Mouse (Mus musculus) CH12.LX (cell line): ENCODE measurements around the gene Btf3l4. TPM values are rescaled to one million over a fixed set of nuclear protein-coding genes. Genes with fewer than 3 reads are reported as not detected.

Source experiments
- DNase-seq: peaks from one replicate; pipeline ENCODE4 v3.0.0-alpha.2; 2013; ENCODE audit errors: extremely low read depth
- H3K27ac ChIP-seq: 2 replicates; pipeline ENCODE4 v1.5.1; 2012; ENCODE audit warnings: low read depth, mild to moderate bottlenecking, control low read depth, moderate library complexity; ENCODE audit not compliant: insufficient read depth
- H3K27me3 ChIP-seq: replicated peaks from 2 replicates; pipeline ENCODE3; 2012; ENCODE audit warnings: inconsistent platforms
- H3K36me3 ChIP-seq, 2 experiments: replicated peaks in 1 of 2; 2 replicates each; pipeline versions ENCODE3 to v1.6.1; 2012; ENCODE audit warnings: inconsistent platforms in 1 of 2, low read length in 1 of 2, mild to moderate bottlenecking in 1 of 2, mixed read lengths in 1 of 2, moderate library complexity in 1 of 2; ENCODE audit not compliant: control insufficient read depth in 1 of 2, insufficient read depth in 1 of 2
- H3K4me1 ChIP-seq, 2 experiments: 2 replicates each; pipeline ENCODE4 v1.6.1; 2012; ENCODE audit warnings: inconsistent platforms in 1 of 2, moderate library complexity in 1 of 2; ENCODE audit not compliant: insufficient read depth in 2 of 2, control insufficient read depth in 1 of 2
- H3K4me2 ChIP-seq: 2 replicates; pipeline ENCODE4 v1.6.1; 2012; ENCODE audit warnings: low read depth, mild to moderate bottlenecking, control low read depth; ENCODE audit not compliant: poor library complexity, insufficient read depth, severe bottlenecking
- H3K4me3 ChIP-seq, 3 experiments: fragments of 150-350 bp in 1 of 3; sonication (generic) in 1 of 3; replicated peaks in 1 of 3; 2 replicates each; pipeline versions ENCODE3 to v1.5.1; 2011 to 2012; ENCODE audit warnings: low read depth in 2 of 3, low read length in 2 of 3, mild to moderate bottlenecking in 2 of 3, moderate library complexity in 2 of 3, control low read depth in 1 of 3, improper control_type of control experiment in 1 of 3, inconsistent platforms in 1 of 3, mixed read lengths in 1 of 3; ENCODE audit not compliant: poor library complexity in 1 of 3
- H3K79me2 ChIP-seq: replicated peaks from 2 replicates; pipeline ENCODE4 v1.6.1; 2012; ENCODE audit warnings: mild to moderate bottlenecking, moderate library complexity; ENCODE audit not compliant: control insufficient read depth, poor library complexity, insufficient read depth, severe bottlenecking; ENCODE audit errors: extremely low read depth
- H3K9ac ChIP-seq: 2 replicates; pipeline ENCODE4 v1.6.1; 2012; ENCODE audit warnings: low read depth, mild to moderate bottlenecking, control low read depth, moderate library complexity; ENCODE audit not compliant: insufficient read depth
- H3K9me3 ChIP-seq: replicated peaks from 2 replicates; pipeline ENCODE3; 2012; ENCODE audit warnings: low read length, inconsistent platforms, mixed read lengths
- BHLHE40 ChIP-seq: IDR thresholded peaks from 2 replicates; pipeline ENCODE4 v1.6.1; 2011; ENCODE audit warnings: mild to moderate bottlenecking, low read depth, low read length, improper control_type of control experiment
- CHD1 ChIP-seq: IDR thresholded peaks from 2 replicates; pipeline ENCODE4 v1.6.1; 2012; ENCODE audit warnings: low read depth, low read length, improper control_type of control experiment, inconsistent platforms
- CHD2 ChIP-seq: IDR thresholded peaks from 2 replicates; pipeline ENCODE4 v1.6.1; 2011; ENCODE audit warnings: low read length, improper control_type of control experiment
- E2F4 ChIP-seq: IDR thresholded peaks from 2 replicates; pipeline ENCODE4 v1.6.1; 2011; ENCODE audit warnings: low read depth, low read length, improper control_type of control experiment; ENCODE audit not compliant: insufficient replicate concordance
- ELF1 ChIP-seq: IDR thresholded peaks from 2 replicates; pipeline ENCODE4 v1.6.1; 2014; ENCODE audit warnings: low read depth, mild to moderate bottlenecking, inconsistent platforms, low read length, improper control_type of control experiment
- EP300 ChIP-seq: IDR thresholded peaks from 2 replicates; pipeline ENCODE4 v1.6.1; 2011; ENCODE audit warnings: low read length, improper control_type of control experiment
- ETS1 ChIP-seq: conservative IDR thresholded peaks from 2 replicates; pipeline ENCODE4 v1.6.1; 2012; ENCODE audit warnings: low read depth, mild to moderate bottlenecking, inconsistent platforms, low read length, improper control_type of control experiment, moderate library complexity
- GABPA ChIP-seq: IDR thresholded peaks from 2 replicates; pipeline ENCODE4 v1.6.1; 2012; ENCODE audit warnings: low read depth, low read length, improper control_type of control experiment, inconsistent platforms; ENCODE audit not compliant: insufficient replicate concordance
- HCFC1 ChIP-seq: IDR thresholded peaks from 2 replicates; pipeline ENCODE4 v1.6.1; 2012; ENCODE audit warnings: low read depth, mild to moderate bottlenecking, inconsistent platforms, low read length, improper control_type of control experiment
- IRF4 ChIP-seq: IDR thresholded peaks from 2 replicates; pipeline ENCODE4 v1.6.1; 2014; ENCODE audit warnings: low read depth, mild to moderate bottlenecking, inconsistent platforms, low read length, improper control_type of control experiment
- JUN ChIP-seq: IDR thresholded peaks from 2 replicates; pipeline ENCODE4 v1.6.1; 2011; ENCODE audit warnings: low read depth, mild to moderate bottlenecking, low read length, improper control_type of control experiment, moderate library complexity; ENCODE audit not compliant: insufficient read depth
- JUND ChIP-seq: conservative IDR thresholded peaks from 2 replicates; pipeline ENCODE4 v1.6.1; 2011; ENCODE audit warnings: low read depth, low read length, improper control_type of control experiment
- KAT2A ChIP-seq: IDR thresholded peaks from 2 replicates; pipeline ENCODE4 v1.6.1; 2012; ENCODE audit warnings: low read length, improper control_type of control experiment, inconsistent platforms; ENCODE audit not compliant: insufficient replicate concordance
- MAFK ChIP-seq: IDR thresholded peaks from 2 replicates; pipeline ENCODE4 v1.6.1; 2011; ENCODE audit warnings: low read length, improper control_type of control experiment; ENCODE audit not compliant: insufficient replicate concordance
- MAX ChIP-seq: IDR thresholded peaks from 2 replicates; pipeline ENCODE4 v1.6.1; 2011; ENCODE audit warnings: low read length, improper control_type of control experiment
- MAZ ChIP-seq: IDR thresholded peaks from 2 replicates; pipeline ENCODE4 v1.6.1; 2012; ENCODE audit warnings: low read depth, mild to moderate bottlenecking, inconsistent platforms, low read length, improper control_type of control experiment, moderate library complexity
- MEF2A ChIP-seq: IDR thresholded peaks from 2 replicates; pipeline ENCODE4 v1.6.1; 2014; ENCODE audit warnings: low read depth, mild to moderate bottlenecking, inconsistent platforms, low read length, improper control_type of control experiment, borderline replicate concordance
- MXI1 ChIP-seq: IDR thresholded peaks from 2 replicates; pipeline ENCODE4 v1.6.1; 2011; ENCODE audit warnings: mild to moderate bottlenecking, low read depth, low read length, improper control_type of control experiment
- MYC ChIP-seq: IDR thresholded peaks from 2 replicates; pipeline ENCODE4 v1.6.1; 2011; ENCODE audit warnings: low read depth, mild to moderate bottlenecking, improper control_type of control experiment, low read length
- NELFE ChIP-seq: IDR thresholded peaks from 2 replicates; pipeline ENCODE4 v1.6.1; 2011; ENCODE audit warnings: low read depth, low read length, improper control_type of control experiment
- NRF1 ChIP-seq: IDR thresholded peaks from 2 replicates; pipeline ENCODE4 v1.6.1; 2014; ENCODE audit warnings: low read depth, mild to moderate bottlenecking, inconsistent platforms, low read length, improper control_type of control experiment, moderate library complexity
- PAX5 ChIP-seq: IDR thresholded peaks from 2 replicates; pipeline ENCODE4 v1.6.1; 2012; ENCODE audit warnings: low read length, inconsistent platforms, mixed read lengths
- POLR2A ChIP-seq: IDR thresholded peaks from 2 replicates; pipeline ENCODE4 v1.6.1; 2011; ENCODE audit warnings: low read depth, mild to moderate bottlenecking, improper control_type of control experiment, low read length
- POLR2AphosphoS2 ChIP-seq: IDR thresholded peaks from 2 replicates; pipeline ENCODE4 v1.6.1; 2011; ENCODE audit warnings: low read depth, low read length, improper control_type of control experiment
- RAD21 ChIP-seq: IDR thresholded peaks from 2 replicates; pipeline ENCODE4 v1.6.1; 2011; ENCODE audit warnings: low read depth, mild to moderate bottlenecking, low read length, improper control_type of control experiment, moderate library complexity
- RCOR1 ChIP-seq: conservative IDR thresholded peaks from 2 replicates; pipeline ENCODE4 v1.6.1; 2012; ENCODE audit warnings: low read depth, mild to moderate bottlenecking, inconsistent platforms, low read length, improper control_type of control experiment
- SIN3A ChIP-seq: IDR thresholded peaks from 2 replicates; pipeline ENCODE4 v1.6.1; 2012; ENCODE audit warnings: low read length, improper control_type of control experiment, inconsistent platforms
- SMC3 ChIP-seq: IDR thresholded peaks from 2 replicates; pipeline ENCODE4 v1.6.1; 2011; ENCODE audit warnings: low read depth, low read length, improper control_type of control experiment
- TBP ChIP-seq: conservative IDR thresholded peaks from 2 replicates; pipeline ENCODE4 v1.6.1; 2011; ENCODE audit warnings: low read depth, low read length, improper control_type of control experiment
- TCF12 ChIP-seq: IDR thresholded peaks from 2 replicates; pipeline ENCODE4 v1.6.1; 2014; ENCODE audit warnings: low read depth, mild to moderate bottlenecking, inconsistent platforms, low read length, improper control_type of control experiment
- UBTF ChIP-seq: IDR thresholded peaks from 2 replicates; pipeline ENCODE4 v1.6.1; 2012; ENCODE audit warnings: low read depth, mild to moderate bottlenecking, inconsistent platforms, low read length, improper control_type of control experiment, moderate library complexity
- USF1 ChIP-seq: IDR thresholded peaks from 2 replicates; pipeline ENCODE4 v1.6.1; 2014; ENCODE audit warnings: low read depth, mild to moderate bottlenecking, inconsistent platforms, low read length, improper control_type of control experiment
- USF2 ChIP-seq: conservative IDR thresholded peaks from 2 replicates; pipeline ENCODE4 v1.6.1; 2011; ENCODE audit warnings: low read depth, low read length, improper control_type of control experiment
- ZC3H11A ChIP-seq: IDR thresholded peaks from 2 replicates; pipeline ENCODE4 v1.6.1; 2012; ENCODE audit warnings: low read depth, mild to moderate bottlenecking, inconsistent platforms, low read length, improper control_type of control experiment
- ZKSCAN1 ChIP-seq: IDR thresholded peaks from 2 replicates; pipeline ENCODE4 v1.6.1; 2012; ENCODE audit warnings: low read depth, inconsistent platforms, low read length, improper control_type of control experiment, borderline replicate concordance
- ZMIZ1 ChIP-seq: IDR thresholded peaks from 2 replicates; pipeline ENCODE4 v1.6.1; 2012; ENCODE audit warnings: low read depth, mild to moderate bottlenecking, inconsistent platforms, low read length, improper control_type of control experiment
- ZNF384 ChIP-seq: IDR thresholded peaks from 2 replicates; pipeline ENCODE4 v1.6.1; 2012; ENCODE audit warnings: low read depth, low read length, improper control_type of control experiment, inconsistent platforms
- dilution Hi-C: fragments of 300-500 bp; cut with MboI; formaldehyde crosslinking; loops from 2 replicates; pipeline ENCODE4 v1.14.3; 2020; ENCODE audit warnings: low sequenced_read_pairs; ENCODE audit not compliant: extremely low pct_unique_long_range_greater_than_20kb, extremely low pct_ligation_motif_present
- in situ Hi-C: fragments of 300-500 bp; cut with MboI; formaldehyde crosslinking; loops from 3 replicates; pipeline ENCODE4 v1.14.3; 2019; ENCODE audit warnings: low sequenced_read_pairs, low pct_ligation_motif_present, low pct_unique_long_range_greater_than_20kb, mixed read lengths
- polyA plus RNA-seq: library from polyadenylated mRNA; unstranded; fragments of >175 nt; gene quantifications from 2 replicates; pipeline ENCODE4 v1.2.1, GENCODE M21; 2012; ENCODE audit warnings: low read depth; ENCODE audit not compliant: insufficient read length
- total RNA-seq, 2 experiments: library from RNA; depleted of rRNA; stranded (reverse); fragments of 300-350 nt in 1 of 2; fragments of >200 nt in 1 of 2; gene quantifications; 2 replicates each; pipeline ENCODE4 v1.2.3; 2012 to 2014

The Btf3l4 gene
- total and polyA plus RNA-seq, 3 experiments, result 33.3 to 67.6 (median 52.7) TPM

DNA sequence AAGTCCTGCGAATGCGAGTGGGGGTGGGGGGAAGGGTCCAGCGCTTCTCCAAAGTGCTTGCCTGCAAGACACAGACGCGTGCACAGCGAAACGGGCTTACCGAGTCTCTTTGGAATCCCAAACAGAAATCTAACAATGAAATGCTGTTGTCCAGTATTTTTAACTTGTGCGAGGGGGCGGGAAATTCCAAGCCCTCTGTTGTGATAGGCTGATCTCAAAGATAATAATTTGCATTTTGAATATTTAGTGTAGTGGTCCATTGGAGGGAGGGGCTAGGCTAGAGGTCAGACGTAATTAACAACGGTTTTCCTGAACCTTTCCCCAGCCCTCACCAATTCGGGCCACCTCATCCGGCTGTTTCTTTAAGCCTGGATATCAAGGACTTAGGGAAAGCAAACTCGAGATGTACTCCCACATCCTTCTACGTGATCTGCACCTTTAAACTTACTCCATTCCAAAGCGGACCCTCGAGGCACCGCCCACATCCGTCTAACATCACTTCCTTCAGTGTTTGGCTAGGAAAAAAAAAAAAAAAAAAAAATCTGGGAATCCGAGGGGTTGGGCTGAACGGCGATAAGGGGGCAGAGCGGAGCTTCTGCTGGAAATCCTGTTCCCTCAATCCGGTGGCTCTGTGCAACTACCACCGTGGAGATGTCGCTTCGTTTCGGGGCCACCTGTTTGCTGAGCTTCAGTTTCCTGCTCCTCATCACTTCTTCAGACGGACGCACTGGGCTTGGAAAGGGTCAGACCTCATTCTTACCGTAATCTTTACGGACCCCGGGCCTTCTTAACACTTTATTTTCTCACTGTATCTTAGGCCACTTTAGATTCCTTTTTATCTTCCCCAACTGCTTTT lies 929 bp upstream of the Btf3l4 start, which contains the start of gene Txndc12:
Gene Txndc12 (plus strand): TSS at position 487 of the 856 bp plus-strand sequence.
- DNase-seq, result peak; percentile 87
- dilution Hi-C loops, result no loop called here
- H3K79me2 ChIP-seq, result peaks cover 48% of the 10 kb centered on the region
- TF ChIP-seq SMC3 (no peak), ETS1 (no peak; the same call in 1 of the 2 replicates), MAZ (peak; percentile 95), ZNF384 (peak; percentile 98), NRF1 (0 out of 2 replicates have a peak, but pooled peaks have one; percentile 11), MEF2A (0 out of 2 replicates have a peak, but pooled peaks have one; percentile 24), USF2 (no peak), MAX (peak; percentile 45), KAT2A (peak; percentile 41; the same call in 1 of the 2 replicates), MXI1 (peak; percentile 60; the same call in 1 of the 2 replicates), ELF1 (no peak; the same call in 1 of the 2 replicates), JUN (no peak), ZC3H11A (no peak), EP300 (no peak), PAX5 (no peak), USF1 (no peak), E2F4 (peak; percentile 90; the same call in 1 of the 2 replicates), HCFC1 (peak; percentile 79), ZMIZ1 (peak; percentile 92), SIN3A (peak; percentile 76; the same call in 1 of the 2 replicates), ZKSCAN1 (no peak), JUND (no peak), POLR2AphosphoS2 (peak; percentile 90; the same call in 1 of the 2 replicates), MYC (peak; percentile 7; the same call in 1 of the 2 replicates), GABPA (no peak), RCOR1 (peak; percentile 72; the same call in 1 of the 2 replicates), CHD2 (0 out of 2 replicates have a peak, but pooled peaks have one; percentile 49), UBTF (no peak), POLR2A (peak; percentile 76), MAFK (0 out of 2 replicates have a peak, but pooled peaks have one; percentile 8), CHD1 (no peak; the same call in 1 of the 2 replicates), TBP (peak; percentile 97), IRF4 (peak; percentile 35; the same call in 1 of the 2 replicates), BHLHE40 (0 out of 2 replicates have a peak, but pooled peaks have one; percentile 6), TCF12 (peak; percentile 71; the same call in 1 of the 2 replicates), NELFE (peak; percentile 86), RAD21 (no peak)

More for the DNA sequence above, 929 bp upstream of the Btf3l4 start, which contains the start of gene Txndc12:
- Histone ChIP-seq H3K4me1 (peaks cover 0 to 42% of the 10 kb centered on the region in 2 experiments; a peak in 2 of 4 replicates), H3K27me3 (no peaks in the 10 kb centered on the region), H3K4me3 (peak within 1 kb of the TSS; percentile 72 to 89 (median 76)), H3K9me3 (no peaks in the 10 kb centered on the region), H3K4me2 (peak within 1 kb of the TSS; percentile 83), H3K9ac (peak within 1 kb of the TSS; percentile 98), H3K36me3 (peaks cover 8 to 25% of the 10 kb centered on the region in 2 experiments), H3K27ac (peak within 1 kb of the TSS; percentile 98)
- in situ Hi-C loops, result no loop called here
